Mouse (Mus musculus): ENCODE measurements around the gene Shmt2. TPM values are rescaled to one million over a fixed set of nuclear protein-coding genes. Genes with fewer than 3 reads are reported as not detected.

Gene Shmt2
- total RNA-seq, 2 experiments from 2014 or later: 28.3 to 32.8 TPM

- intact Hi-C loops (cut with DNase I): loop anchor here (1.0 to 5.0 kb wide), 2 partner anchors 23 to 199 kb away; no protein-coding TSS in a partner anchor
- no peak for DNase-seq (ENCODE audit: extremely low spot score in 1 of 2, low spot score in 2 of 2)
Observed at GRCm38 (mm10) chr10:127536586-127537314, 14.5 kb upstream of the Shmt2 start.

GRCm38 (mm10) chr10:127534929-127535384, 12.7 kb upstream of the Shmt2 start:
- no peak for DNase-seq (ENCODE audit: extremely low spot score in 1 of 2, low spot score in 2 of 2)
- intact Hi-C loops (cut with DNase I): loop anchor here (5.0 kb wide), 1 partner anchor 198 kb away; no protein-coding TSS in a partner anchor

GRCm38 (mm10) chr10:127534036-127534928, 12.0 kb upstream of the Shmt2 start, which contains the start of gene Nxph4:
Nxph4 (minus strand) TSS chr10:127534559.
- intact Hi-C loops (cut with DNase I): no loop called here
- DNase-seq (ENCODE audit: extremely low spot score in 1 of 2, low spot score in 2 of 2): no peak

GRCm38 (mm10) chr10:127531548-127531947, 9.3 kb upstream of the Shmt2 start:
- intact Hi-C loops (cut with DNase I): no loop called here
- DNase-seq (ENCODE audit: extremely low spot score in 1 of 2, low spot score in 2 of 2): no peak

- intact Hi-C loops (cut with DNase I): no loop called here
- no peak for DNase-seq (ENCODE audit: extremely low spot score in 1 of 2, low spot score in 2 of 2)
Observed at GRCm38 (mm10) chr10:127530945-127531344, 8.7 kb upstream of the Shmt2 start.

GRCm38 (mm10) chr10:127527481-127527880, 5.2 kb upstream of the Shmt2 start:
- intact Hi-C loops (cut with DNase I): no loop called here
- DNase-seq (ENCODE audit: extremely low spot score in 1 of 2, low spot score in 2 of 2): no peak

GRCm38 (mm10) chr10:127526681-127527080, 4.4 kb upstream of the Shmt2 start:
- DNase-seq (ENCODE audit: extremely low spot score in 1 of 2, low spot score in 2 of 2): peak in 1 of 2 experiments; percentile 73
- intact Hi-C loops (cut with DNase I): no loop called here

GRCm38 (mm10) chr10:127526048-127526447, 3.8 kb upstream of the Shmt2 start:
- intact Hi-C loops (cut with DNase I): no loop called here
- DNase-seq (ENCODE audit: extremely low spot score in 1 of 2, low spot score in 2 of 2): no peak

GRCm38 (mm10) chr10:127524646-127525255, 2.5 kb upstream of the Shmt2 start:
- peak in 1 of 2 experiments; percentile 43 for DNase-seq (ENCODE audit: extremely low spot score in 1 of 2, low spot score in 2 of 2)
- intact Hi-C loops (cut with DNase I): no loop called here

- no peak for DNase-seq (ENCODE audit: extremely low spot score in 1 of 2, low spot score in 2 of 2)
- intact Hi-C loops (cut with DNase I): no loop called here
Observed at GRCm38 (mm10) chr10:127521611-127522080, 598 bp downstream of the Shmt2 start.

GRCm38 (mm10) chr10:127520714-127521357, 1.4 kb downstream of the Shmt2 start:
- intact Hi-C loops (cut with DNase I): no loop called here
- DNase-seq (ENCODE audit: extremely low spot score in 1 of 2, low spot score in 2 of 2): no peak

- intact Hi-C loops (cut with DNase I): no loop called here
- DNase-seq (ENCODE audit: extremely low spot score in 1 of 2, low spot score in 2 of 2): no peak
Observed at GRCm38 (mm10) chr10:127519903-127520713, 2.1 kb downstream of the Shmt2 start.

- intact Hi-C loops (cut with DNase I): no loop called here
- DNase-seq (ENCODE audit: extremely low spot score in 1 of 2, low spot score in 2 of 2): no peak
Observed at GRCm38 (mm10) chr10:127519041-127519701, 3.1 kb downstream of the Shmt2 start.

GRCm38 (mm10) chr10:127517941-127518340, 4.3 kb downstream of the Shmt2 start:
- intact Hi-C loops (cut with DNase I): no loop called here
- DNase-seq (ENCODE audit: extremely low spot score in 1 of 2, low spot score in 2 of 2): no peak

- intact Hi-C loops (cut with DNase I): no loop called here
- peak in 1 of 2 experiments; percentile 80 for DNase-seq (ENCODE audit: extremely low spot score in 1 of 2, low spot score in 2 of 2)
Observed at GRCm38 (mm10) chr10:127516576-127517260, 5.5 kb downstream of the Shmt2 start.

- no peak for DNase-seq (ENCODE audit: extremely low spot score in 1 of 2, low spot score in 2 of 2)
- intact Hi-C loops (cut with DNase I): no loop called here
Observed at GRCm38 (mm10) chr10:127515983-127516459, 6.2 kb downstream of the Shmt2 start.
